Mouse (Mus musculus) embryo, embryonic 11 days (tissue): ENCODE data around the gene Ssna1.

Source experiments
- DNase-seq: peaks from one replicate; pipeline ENCODE4 v3.0.0-alpha.2; 2015

Gene Ssna1

GRCm38 (mm10) chr2:25228431-25228889, 43.8 kb downstream of the Ssna1 start:
- peak; percentile 90 for DNase-seq

GRCm38 (mm10) chr2:25227406-25227805, 44.8 kb downstream of the Ssna1 start:
- no peak for DNase-seq

GRCm38 (mm10) chr2:25226864-25227263, 45.4 kb downstream of the Ssna1 start:
- no peak for DNase-seq

- DNase-seq, result no peak
Measured at GRCm38 (mm10) chr2:25225811-25226379, 46.3 kb downstream of the Ssna1 start.

GRCm38 (mm10) chr2:25224766-25225752, 47.2 kb downstream of the Ssna1 start:
- peak; percentile 100 for DNase-seq

GRCm38 (mm10) chr2:25224492-25224765, 47.8 kb downstream of the Ssna1 start, which contains the start of gene Tubb4b:
Tubb4b (minus strand) TSS chr2:25224702.
- DNase-seq, result no peak

- DNase-seq, result peak; percentile 76
Measured at GRCm38 (mm10) chr2:25223681-25224491, 48.4 kb downstream of the Ssna1 start.

GRCm38 (mm10) chr2:25221331-25221772, 50.9 kb downstream of the Ssna1 start:
- DNase-seq, result no peak
